Mouse (Mus musculus) liver, adult 2 months (tissue): ENCODE results near the gene Hmga2. TPM values are rescaled to one million over a fixed set of nuclear protein-coding genes. Genes with fewer than 3 reads are reported as not detected.

Source experiments
- DNase-seq: peaks from one replicate; pipeline ENCODE4 v3.0.0-alpha.2; 2011; ENCODE audit warnings: low read depth, low spot score; ENCODE audit errors: extremely low read depth
- H3K27ac ChIP-seq: fragments of 200-500 bp; replicated peaks from 2 replicates; pipeline ENCODE4 v1.5.1; 2012; ENCODE audit warnings: low read depth, mild to moderate bottlenecking, control low read depth, inconsistent platforms, low read length; ENCODE audit not compliant: insufficient read depth
- H3K27me3 ChIP-seq: fragments of 200-500 bp; 2 replicates; pipeline ENCODE4 v1.6.1; 2012; ENCODE audit warnings: mild to moderate bottlenecking, moderate library complexity, low read length, inconsistent platforms; ENCODE audit not compliant: control insufficient read depth, insufficient read depth
- H3K36me3 ChIP-seq: fragments of 200-500 bp; 2 replicates; pipeline ENCODE4 v1.6.1; 2012; ENCODE audit warnings: low read length, inconsistent platforms; ENCODE audit not compliant: control insufficient read depth, insufficient read depth
- H3K4me1 ChIP-seq: fragments of 200-500 bp; 2 replicates; pipeline ENCODE4 v1.6.1; 2011; ENCODE audit warnings: low read length; ENCODE audit not compliant: control insufficient read depth, insufficient read depth
- H3K4me3 ChIP-seq: fragments of 200-500 bp; 2 replicates; pipeline ENCODE4 v1.5.1; 2011; ENCODE audit warnings: low read depth, mild to moderate bottlenecking, control low read depth, low read length, moderate library complexity; ENCODE audit not compliant: insufficient read depth
- H3K79me2 ChIP-seq: fragments of 200-500 bp; 2 replicates; pipeline ENCODE4 v1.6.1; 2012; ENCODE audit warnings: inconsistent platforms, mild to moderate bottlenecking, low read length, moderate library complexity; ENCODE audit not compliant: control insufficient read depth, insufficient read depth
- H3K9ac ChIP-seq: fragments of 200-500 bp; 2 replicates; pipeline ENCODE4 v1.6.1; 2012; ENCODE audit warnings: low read depth, mild to moderate bottlenecking, control low read depth, inconsistent platforms, low read length
- CTCF ChIP-seq: fragments of 200-500 bp; IDR thresholded peaks from 2 replicates; pipeline ENCODE4 v1.5.1; 2011; ENCODE audit warnings: low read depth, low read length, control low read depth
- POLR2A ChIP-seq: fragments of 200-500 bp; IDR thresholded peaks from 2 replicates; pipeline ENCODE4 v1.6.1; 2011; ENCODE audit warnings: low read length, control low read depth; ENCODE audit not compliant: insufficient read depth; ENCODE audit errors: extremely low read depth
- WGBS: fragments of 180-500 bp; shearing (Covaris S2); methylation state at CpG from one replicate; pipeline ENCODE4 v1.1.7; 2018; 5-methylcytosine and 5-hydroxymethylcytosine counted together
- polyA plus RNA-seq: library from polyadenylated mRNA; depleted of rRNA; stranded (reverse); fragments of >200 nt; gene quantifications from 2 replicates; pipeline ENCODE4 v1.2.3, GENCODE M21; 2012; rRNA removed
- total RNA-seq: library from RNA; depleted of rRNA; stranded (reverse); fragments of >200 nt; gene quantifications from 2 replicates; pipeline ENCODE4 v1.2.3, GENCODE M21; 2014; rRNA removed

Hmga2 gene
- total and polyA plus RNA-seq, 2 experiments = 0.05 TPM; not detected in 1

DNA sequence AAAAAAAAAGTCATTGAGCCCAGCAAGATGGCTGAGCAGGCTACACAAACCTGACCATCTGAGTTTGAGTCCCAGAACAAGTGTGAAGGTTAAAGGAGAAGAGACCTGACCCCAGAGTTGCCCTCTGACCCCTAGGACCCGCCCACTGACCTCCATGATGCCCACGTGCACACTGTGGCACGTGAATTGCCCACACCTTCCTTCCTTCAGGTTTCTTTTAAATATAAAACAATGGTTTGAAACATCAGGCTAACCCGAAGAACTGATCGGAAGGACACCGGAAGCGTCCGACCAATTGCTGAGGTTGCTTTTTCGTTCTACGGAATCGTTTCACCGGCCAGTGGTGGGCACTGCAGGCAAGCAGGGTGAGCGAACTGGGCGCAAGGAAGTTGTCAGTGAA is 148.3 kb downstream of the Hmga2 start:
- no peak overlapping the region for H3K4me3 ChIP-seq
- no peak overlapping the region for H3K9ac ChIP-seq
- H3K4me1 ChIP-seq = no peaks in the 10 kb centered on the region
- DNase-seq = no peak
- TF ChIP-seq CTCF (no peak), POLR2A (no peak)
- H3K36me3 ChIP-seq = no peaks in the 10 kb centered on the region
- H3K79me2 ChIP-seq = no peaks in the 10 kb centered on the region
- WGBS = 91% methylated on average over 14 of the region's 14 CpGs
- H3K27ac ChIP-seq = no peak overlapping the region
- no peaks in the 10 kb centered on the region for H3K27me3 ChIP-seq

DNA sequence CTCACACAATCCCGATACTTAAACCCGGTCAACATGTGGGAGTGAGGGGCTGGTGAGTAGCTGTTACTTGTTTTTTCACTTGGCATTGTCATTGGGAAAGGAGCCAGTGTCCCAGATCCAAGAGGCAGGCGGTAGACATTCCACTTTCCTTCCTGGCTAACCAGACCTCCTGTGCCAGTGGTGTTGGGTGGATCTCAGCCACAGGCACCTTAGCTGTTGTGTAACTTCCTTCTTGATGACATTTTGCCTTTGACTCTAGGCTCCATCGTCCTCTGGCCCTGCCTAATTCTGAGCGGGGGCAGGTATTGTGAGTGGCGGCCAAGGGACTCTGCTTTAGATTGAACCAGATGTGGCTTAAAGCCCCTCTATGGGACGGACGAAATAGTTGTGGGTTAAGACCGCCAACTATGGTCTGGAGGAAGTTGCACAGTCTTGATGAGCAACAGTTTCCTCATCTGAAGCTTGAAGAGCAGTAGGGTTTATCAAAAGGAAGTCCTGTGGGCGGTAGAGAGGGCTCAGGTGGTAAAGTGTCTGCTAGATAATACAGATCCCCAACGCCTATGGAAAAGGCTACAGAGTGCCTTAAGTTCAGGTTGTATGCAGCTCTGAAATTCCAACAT is 152.6 kb downstream of the Hmga2 start:
- no peaks in the 10 kb centered on the region for H3K79me2 ChIP-seq
- H3K9ac ChIP-seq = no peak overlapping the region
- WGBS = 76% methylated on average over 11 of the region's 11 CpGs
- no peak overlapping the region for H3K4me3 ChIP-seq
- no peak overlapping the region for H3K27ac ChIP-seq
- no peaks in the 10 kb centered on the region for H3K36me3 ChIP-seq
- no peaks in the 10 kb centered on the region for H3K27me3 ChIP-seq
- no peaks in the 10 kb centered on the region for H3K4me1 ChIP-seq
- no peak for DNase-seq
- TF ChIP-seq POLR2A (no peak), CTCF (no peak)

DNA sequence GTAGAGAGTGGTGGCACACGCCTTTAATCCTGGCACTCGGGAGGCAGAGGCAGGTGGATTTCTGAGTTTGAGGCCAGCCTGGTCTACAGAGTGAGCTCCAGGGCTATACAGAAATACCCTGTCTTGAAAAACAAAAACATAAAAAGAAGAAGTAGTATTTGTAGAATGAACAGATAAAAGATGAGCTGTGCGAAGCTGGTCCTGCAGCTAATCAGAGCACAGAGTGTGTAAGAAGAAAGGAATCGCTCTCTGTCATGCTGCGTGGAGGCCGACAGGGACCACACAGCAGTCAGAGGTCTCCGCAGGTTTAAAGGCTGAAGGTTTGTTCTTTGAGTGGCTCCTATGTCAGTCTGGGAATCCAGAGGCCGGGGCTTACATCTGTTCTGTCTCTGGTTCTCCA is 153.5 kb downstream of the Hmga2 start:
- 94% methylated on average over 8 of the region's 8 CpGs for WGBS
- no peak overlapping the region for H3K27ac ChIP-seq
- H3K4me1 ChIP-seq = no peaks in the 10 kb centered on the region
- H3K79me2 ChIP-seq = no peaks in the 10 kb centered on the region
- TF ChIP-seq CTCF = no peak
- H3K27me3 ChIP-seq = no peaks in the 10 kb centered on the region
- no peak overlapping the region for H3K4me3 ChIP-seq
- H3K9ac ChIP-seq = no peak overlapping the region
- no peaks in the 10 kb centered on the region for H3K36me3 ChIP-seq
- DNase-seq = no peak

DNA sequence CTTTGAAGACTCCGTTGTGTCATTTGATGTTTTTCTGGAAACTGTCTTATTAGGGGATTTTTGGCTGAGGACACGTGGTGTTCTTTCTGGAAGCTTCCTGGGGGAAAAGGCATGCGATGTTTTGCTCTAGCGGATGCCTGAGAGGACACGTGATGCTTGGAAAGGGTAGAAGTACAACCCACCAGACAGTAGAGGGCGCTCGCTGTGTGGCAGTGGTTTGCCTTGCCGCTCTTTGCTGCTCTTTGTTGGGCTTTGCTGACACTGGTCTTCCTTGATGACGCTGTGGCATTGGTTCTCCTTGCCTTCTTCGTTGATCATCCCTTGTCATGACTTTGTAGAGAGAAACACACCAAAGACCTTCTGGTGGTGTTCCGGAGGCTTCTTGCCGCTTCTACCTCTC is 156.7 kb downstream of the Hmga2 start:
- Histone ChIP-seq H3K27me3 (no peaks in the 10 kb centered on the region), H3K4me3 (no peak overlapping the region), H3K79me2 (no peaks in the 10 kb centered on the region), H3K4me1 (no peaks in the 10 kb centered on the region), H3K36me3 (no peaks in the 10 kb centered on the region), H3K27ac (no peak overlapping the region), H3K9ac (no peak overlapping the region)
- DNase-seq = no peak
- 93% methylated on average over 12 of the region's 12 CpGs for WGBS
- no peak for TF ChIP-seq POLR2A
- peak; percentile 51 for TF ChIP-seq CTCF

Other genes starting within 250 kb of the Hmga2 start
- gene Llph, start 249.4 kb downstream of the Hmga2 start, total RNA-seq = 10.5 and 15.2 TPM in 2 replicates
- gene Llph, start 249.4 kb downstream of the Hmga2 start, polyA plus RNA-seq = 4.0 and 4.9 TPM in 2 replicates